Mouse (Mus musculus): ENCODE data around the gene Tuba1b. TPM values are rescaled to one million over a fixed set of nuclear protein-coding genes. Genes with fewer than 3 reads are reported as not detected.
A peak's percentile ranks its signal among the peaks of the same experiment; 100 is the strongest.

The Tuba1b gene
- polyA plus RNA-seq, 1 experiment from 2014 or later, result 1,202 TPM

DNA sequence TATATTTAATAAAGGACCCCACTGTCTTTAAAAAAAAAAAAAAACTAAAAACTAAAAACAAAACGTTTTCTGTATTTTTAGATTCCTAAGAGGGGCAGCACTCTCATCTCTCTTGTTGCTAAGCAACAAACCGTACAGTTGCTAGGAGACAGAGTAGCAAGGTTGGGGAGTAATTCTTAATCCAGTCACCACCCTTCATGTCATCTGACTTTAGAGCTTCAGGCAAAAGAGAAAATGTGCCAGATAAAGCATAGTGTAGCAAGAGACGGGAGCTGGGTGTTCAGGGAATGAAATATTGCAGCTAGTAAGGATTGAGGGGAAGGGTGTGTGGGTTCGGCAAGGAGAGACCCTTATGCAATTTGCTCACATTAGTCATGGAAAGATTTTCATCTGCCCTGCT is 36.7 kb upstream of the Tuba1b start:
- no peak overlapping the region for H3K9ac ChIP-seq
- DNase-seq (no peak), ATAC-seq (ENCODE audit: low read depth) (no peak)
- H3K27ac ChIP-seq, result no peak overlapping the region
- 64% methylated on average over 4 of the region's 4 CpGs for WGBS (ENCODE audit: insufficient replicate concordance)
- 0 out of 2 replicates have a peak, but pooled peaks cover 9% of the 10 kb centered on the region for H3K27me3 ChIP-seq
- peaks cover 16% of the 10 kb centered on the region for H3K4me1 ChIP-seq (replicated peaks)
- H3K36me3 ChIP-seq, result no peaks in the 10 kb centered on the region
- no peak overlapping the region for H3K4me3 ChIP-seq (replicated peaks)
- H3K4me2 ChIP-seq, result no peak overlapping the region
- H3K9me3 ChIP-seq (replicated peaks), result no peaks in the 10 kb centered on the region

GRCm38 (mm10) chr15:98969372-98970101 is 35.2 kb upstream of the Tuba1b start:
- H3K36me3 ChIP-seq, result no peaks in the 10 kb centered on the region
- H3K9ac ChIP-seq, result no peak overlapping the region
- 0 out of 2 replicates have a peak overlapping the region, but pooled peaks have one; percentile 0 for H3K4me2 ChIP-seq
- no peak overlapping the region for H3K27ac ChIP-seq
- ATAC-seq (ENCODE audit: low read depth) (no peak), DNase-seq (no peak)
- WGBS (ENCODE audit: insufficient replicate concordance), result 30% methylated on average over 16 of the region's 16 CpGs
- no peak overlapping the region for H3K4me3 ChIP-seq (replicated peaks)
- no peaks in the 10 kb centered on the region for H3K9me3 ChIP-seq (replicated peaks)
- 0 out of 2 replicates have a peak, but pooled peaks cover 9% of the 10 kb centered on the region for H3K27me3 ChIP-seq
- peaks cover 16% of the 10 kb centered on the region for H3K4me1 ChIP-seq (replicated peaks)

GRCm38 (mm10) chr15:98968701-98969371 is 34.5 kb upstream of the Tuba1b start:
- Histone ChIP-seq H3K27ac (no peak overlapping the region), H3K27me3 (0 out of 2 replicates have a peak, but pooled peaks cover 9% of the 10 kb centered on the region), H3K9ac (no peak overlapping the region), H3K4me2 (no peak overlapping the region), H3K36me3 (no peaks in the 10 kb centered on the region), H3K4me3 (replicated peaks) (no peak overlapping the region), H3K9me3 (replicated peaks) (no peaks in the 10 kb centered on the region), H3K4me1 (replicated peaks) (peaks cover 16% of the 10 kb centered on the region)
- no peak for DNase-seq
- ATAC-seq (ENCODE audit: low read depth), result no peak
- WGBS (ENCODE audit: insufficient replicate concordance), result 42% methylated on average over 12 of the region's 12 CpGs

DNA sequence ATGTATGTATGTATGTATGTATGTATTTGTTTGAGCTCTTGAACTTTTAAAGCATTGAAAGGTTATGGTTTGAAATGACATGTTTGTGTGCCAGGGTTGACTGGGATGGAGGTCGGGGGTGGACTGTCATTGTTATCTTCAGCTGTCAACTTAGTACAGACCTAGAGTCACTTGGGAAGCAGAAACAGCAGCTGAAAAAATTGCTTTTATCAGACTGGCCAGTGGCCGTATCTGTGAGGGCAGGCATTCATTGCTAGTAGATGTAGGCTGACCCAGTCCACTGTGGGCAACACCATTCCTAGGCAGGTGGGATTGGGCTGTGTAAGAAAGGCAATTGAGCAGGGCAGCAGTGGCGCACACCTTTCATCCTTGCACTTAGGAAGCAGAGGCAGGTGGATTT is 25.2 kb upstream of the Tuba1b start:
- no peak overlapping the region for H3K4me2 ChIP-seq
- 37% methylated on average over 3 of the region's 3 CpGs for WGBS (ENCODE audit: insufficient replicate concordance)
- ATAC-seq (ENCODE audit: low read depth), result peak; percentile 67
- no peak overlapping the region for H3K27ac ChIP-seq
- no peaks in the 10 kb centered on the region for H3K36me3 ChIP-seq
- H3K9ac ChIP-seq, result no peak overlapping the region
- peaks cover 13% of the 10 kb centered on the region for H3K4me1 ChIP-seq (replicated peaks)
- no peak overlapping the region for H3K4me3 ChIP-seq (replicated peaks)
- no peaks in the 10 kb centered on the region for H3K9me3 ChIP-seq (replicated peaks)
- H3K27me3 ChIP-seq, result peaks cover 6% of the 10 kb centered on the region
- peak; percentile 20 for DNase-seq

GRCm38 (mm10) chr15:98958901-98959420 is 24.6 kb upstream of the Tuba1b start:
- H3K9me3 ChIP-seq (replicated peaks), result no peaks in the 10 kb centered on the region
- H3K27me3 ChIP-seq, result peaks cover 11% of the 10 kb centered on the region
- no peak overlapping the region for H3K9ac ChIP-seq
- ATAC-seq (ENCODE audit: low read depth), result no peak
- no peak for DNase-seq
- H3K4me1 ChIP-seq (replicated peaks), result peaks cover 18% of the 10 kb centered on the region
- no peaks in the 10 kb centered on the region for H3K36me3 ChIP-seq
- no peak overlapping the region for H3K4me2 ChIP-seq
- H3K27ac ChIP-seq, result no peak overlapping the region
- no peak overlapping the region for H3K4me3 ChIP-seq (replicated peaks)
- WGBS (ENCODE audit: insufficient replicate concordance), result 78% methylated on average over 4 of the region's 4 CpGs

DNA sequence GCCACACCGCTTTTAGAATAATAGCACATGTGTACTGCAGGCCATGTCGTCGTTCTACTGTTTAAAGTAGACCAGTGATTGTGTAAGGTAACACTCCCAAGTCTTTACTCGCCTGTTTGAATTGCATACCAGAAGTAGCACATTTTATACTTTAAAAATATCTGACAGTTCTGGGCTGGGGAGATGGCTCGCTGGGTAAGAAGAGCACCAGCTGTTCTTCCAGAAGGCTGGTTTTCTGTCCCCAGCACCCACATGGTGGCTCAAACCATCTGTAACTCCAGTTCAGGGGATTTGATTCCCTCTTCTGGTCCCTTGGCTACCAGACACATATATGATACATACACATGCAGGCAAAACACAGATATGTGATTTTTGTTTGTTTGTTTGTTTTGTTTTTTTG is 23.1 kb upstream of the Tuba1b start:
- no peak overlapping the region for H3K4me2 ChIP-seq
- no peaks in the 10 kb centered on the region for H3K9me3 ChIP-seq (replicated peaks)
- WGBS (ENCODE audit: insufficient replicate concordance), result 71% methylated on average over 5 of the region's 5 CpGs
- ATAC-seq (ENCODE audit: low read depth) (no peak), DNase-seq (no peak)
- no peak overlapping the region for H3K9ac ChIP-seq
- H3K27ac ChIP-seq, result no peak overlapping the region
- H3K27me3 ChIP-seq, result peaks cover 20% of the 10 kb centered on the region
- H3K36me3 ChIP-seq, result no peaks in the 10 kb centered on the region
- H3K4me3 ChIP-seq (replicated peaks), result no peak overlapping the region
- H3K4me1 ChIP-seq (replicated peaks), result peaks cover 31% of the 10 kb centered on the region

GRCm38 (mm10) chr15:98956000-98956399 is 21.6 kb upstream of the Tuba1b start:
- Histone ChIP-seq H3K9me3 (replicated peaks) (no peaks in the 10 kb centered on the region), H3K27me3 (peaks cover 20% of the 10 kb centered on the region), H3K4me3 (replicated peaks) (no peak overlapping the region), H3K27ac (no peak overlapping the region), H3K9ac (no peak overlapping the region), H3K4me1 (replicated peaks) (peaks cover 36% of the 10 kb centered on the region), H3K36me3 (no peaks in the 10 kb centered on the region), H3K4me2 (no peak overlapping the region)
- no peak for DNase-seq
- 80% methylated on average over 4 of the region's 4 CpGs for WGBS (ENCODE audit: insufficient replicate concordance)
- ATAC-seq (ENCODE audit: low read depth), result no peak

- Histone ChIP-seq H3K4me3 (replicated peaks) (no peak overlapping the region), H3K4me2 (no peak overlapping the region), H3K9ac (no peak overlapping the region), H3K27ac (no peak overlapping the region), H3K9me3 (replicated peaks) (no peaks in the 10 kb centered on the region), H3K4me1 (replicated peaks) (peaks cover 36% of the 10 kb centered on the region), H3K36me3 (no peaks in the 10 kb centered on the region), H3K27me3 (peaks cover 20% of the 10 kb centered on the region)
- DNase-seq (no peak), ATAC-seq (ENCODE audit: low read depth) (no peak)
- 66% methylated on average over 4 of the region's 4 CpGs for WGBS (ENCODE audit: insufficient replicate concordance)
These were observed 21.0 kb upstream of the Tuba1b start for GRCm38 (mm10) chr15:98955324-98955723.

DNA sequence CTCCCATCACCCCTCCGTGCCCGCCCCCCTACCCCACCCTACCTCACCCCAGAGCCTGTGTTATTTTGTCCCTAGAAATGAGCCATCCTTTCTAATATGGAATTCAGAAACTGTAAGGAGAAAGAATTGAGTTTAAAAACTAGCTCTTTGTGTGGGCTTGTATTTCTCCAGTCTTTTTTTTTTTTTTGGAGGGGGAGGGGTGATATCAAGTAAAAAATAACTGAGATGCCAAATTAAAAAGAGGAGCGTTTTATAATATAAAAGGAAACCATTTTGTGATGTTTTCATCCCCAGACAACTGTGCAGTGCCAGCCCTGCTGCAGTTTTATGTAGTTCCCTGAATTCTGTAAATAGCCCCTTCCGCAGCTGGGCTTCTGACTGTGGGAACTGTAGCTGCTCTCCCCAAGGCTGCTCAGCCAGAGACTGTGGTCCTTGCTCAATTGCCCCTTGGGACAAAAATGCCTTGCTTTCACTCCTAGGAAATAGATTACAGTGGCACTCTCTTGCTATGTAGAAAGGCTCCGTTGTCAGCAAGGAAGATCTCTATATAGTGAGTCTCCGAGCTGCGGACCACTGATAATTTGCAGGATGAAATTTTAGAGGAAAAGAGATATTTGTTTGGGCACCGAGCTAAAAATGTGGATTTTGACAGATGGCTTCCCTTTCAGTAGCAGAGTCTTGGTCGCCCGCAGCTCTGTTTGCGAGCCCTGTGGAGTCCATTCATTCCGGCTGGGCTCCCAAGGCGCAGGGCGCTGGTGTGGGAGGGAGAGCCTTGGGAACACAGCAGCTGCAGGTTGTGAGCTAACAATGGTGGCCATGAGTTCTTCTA is 20.3 kb upstream of the Tuba1b start:
- WGBS (ENCODE audit: insufficient replicate concordance), result 42% methylated on average over 14 of the region's 14 CpGs
- H3K27me3 ChIP-seq, result peaks cover 20% of the 10 kb centered on the region
- no peak overlapping the region for H3K27ac ChIP-seq
- H3K4me1 ChIP-seq (replicated peaks), result peaks cover 34% of the 10 kb centered on the region
- no peak for ATAC-seq (ENCODE audit: low read depth)
- H3K36me3 ChIP-seq, result no peaks in the 10 kb centered on the region
- H3K4me3 ChIP-seq (replicated peaks), result no peak overlapping the region
- no peaks in the 10 kb centered on the region for H3K9me3 ChIP-seq (replicated peaks)
- H3K4me2 ChIP-seq, result peak overlapping the region; percentile 3
- 0 out of 2 replicates have a peak overlapping the region, but pooled peaks have one; percentile 33 for H3K9ac ChIP-seq
- no peak for DNase-seq

GRCm38 (mm10) chr15:98953401-98954356 is 19.3 kb upstream of the Tuba1b start, which contains the start of the genes Gm49450 and Tuba1a:
Gm49450 (minus strand) TSS chr15:98953551.
Tuba1a (minus strand) TSS chr15:98953703.
- ATAC-seq (ENCODE audit: low read depth) (peak; percentile 81), DNase-seq (peak; percentile 60)
- Histone ChIP-seq H3K36me3 (no peaks in the 10 kb centered on the region), H3K27ac (peak within 1 kb of the TSS; percentile 69), H3K27me3 (peaks cover 20% of the 10 kb centered on the region), H3K9me3 (replicated peaks) (no peaks in the 10 kb centered on the region), H3K4me2 (peak within 1 kb of the TSS; percentile 90), H3K4me3 (replicated peaks) (peak within 1 kb of the TSS; percentile 77), H3K9ac (peak within 1 kb of the TSS; percentile 77), H3K4me1 (replicated peaks) (peaks cover 29% of the 10 kb centered on the region)
- 10% methylated on average over 28 of the region's 28 CpGs for WGBS (ENCODE audit: insufficient replicate concordance)
